Mouse (Mus musculus) ES-Bruce4 (cell line): ENCODE measurements around the gene Ttc7b. TPM values are rescaled to one million over a fixed set of nuclear protein-coding genes. Genes with fewer than 3 reads are reported as not detected.

Experiments used
- H3K27ac ChIP-seq: 2 replicates; pipeline ENCODE4 v1.5.1; 2012; ENCODE audit warnings: low read length, inconsistent platforms; ENCODE audit not compliant: insufficient read depth
- H3K27me3 ChIP-seq: 2 replicates; pipeline ENCODE4 v1.6.1; 2012; ENCODE audit warnings: mild to moderate bottlenecking, low read length, inconsistent platforms; ENCODE audit not compliant: control insufficient read depth, poor library complexity, insufficient read depth, severe bottlenecking
- H3K36me3 ChIP-seq: 2 replicates; pipeline ENCODE4 v1.6.1; 2012; ENCODE audit warnings: inconsistent platforms, mild to moderate bottlenecking, low read length, moderate library complexity; ENCODE audit not compliant: control insufficient read depth, poor library complexity, insufficient read depth, severe bottlenecking
- H3K4me1 ChIP-seq: one replicate; pipeline ENCODE4 v1.8.1; 2011; ENCODE audit warnings: low read length; ENCODE audit not compliant: control insufficient read depth, insufficient read depth
- H3K4me3 ChIP-seq: 2 replicates; pipeline ENCODE4 v1.5.1; 2011; ENCODE audit warnings: low read depth, mild to moderate bottlenecking, low read length
- H3K9ac ChIP-seq: 2 replicates; pipeline ENCODE4 v1.6.1; 2012; ENCODE audit warnings: low read depth, mild to moderate bottlenecking, inconsistent platforms; ENCODE audit not compliant: poor library complexity, severe bottlenecking
- H3K9me3 ChIP-seq: replicated peaks from 2 replicates; pipeline ENCODE4 v1.6.1; 2012; ENCODE audit warnings: mild to moderate bottlenecking, low read length, inconsistent platforms; ENCODE audit not compliant: control insufficient read depth, poor library complexity, insufficient read depth, severe bottlenecking
- CTCF ChIP-seq: IDR thresholded peaks from one replicate; pipeline ENCODE4 v1.8.1; 2011; ENCODE audit warnings: low read depth, low read length
- EP300 ChIP-seq: IDR thresholded peaks from 2 replicates; pipeline ENCODE4 v1.6.1; 2011; ENCODE audit warnings: low read depth, low read length; ENCODE audit not compliant: insufficient read depth
- POLR2A ChIP-seq: IDR thresholded peaks from one replicate; pipeline ENCODE4 v1.8.1; 2011; ENCODE audit warnings: low read length; ENCODE audit not compliant: insufficient read depth
- polyA plus RNA-seq: library from polyadenylated mRNA; stranded (reverse); fragments of >200 nt; gene quantifications from 2 replicates; pipeline ENCODE4 v1.2.4, GENCODE M21; 2011; ENCODE audit warnings: low read depth; ENCODE audit not compliant: missing spikeins, insufficient read depth, insufficient read length

Ttc7b gene
- polyA plus RNA-seq, 1 experiment = 61.1 TPM

GRCm38 (mm10) chr12:100361330-100361729 lies 159.3 kb downstream of the Ttc7b start:
- TF ChIP-seq CTCF (no peak), POLR2A (no peak), EP300 (no peak)
- Histone ChIP-seq H3K27ac (no peak overlapping the region), H3K36me3 (0 out of 2 replicates have a peak, but pooled peaks cover 2% of the 10 kb centered on the region), H3K9me3 (no peaks in the 10 kb centered on the region), H3K27me3 (no peaks in the 10 kb centered on the region), H3K4me3 (no peak overlapping the region), H3K9ac (no peak overlapping the region), H3K4me1 (no peaks in the 10 kb centered on the region)

- H3K9ac ChIP-seq = no peak overlapping the region
- no peak overlapping the region for H3K4me3 ChIP-seq
These were observed 162.5 kb downstream of the Ttc7b start for GRCm38 (mm10) chr12:100358040-100358620.

GRCm38 (mm10) chr12:100356407-100356806 lies 164.2 kb downstream of the Ttc7b start:
- TF ChIP-seq POLR2A (no peak), CTCF (no peak), EP300 (no peak)
- no peak overlapping the region for H3K9ac ChIP-seq
- H3K27me3 ChIP-seq = no peaks in the 10 kb centered on the region
- no peaks in the 10 kb centered on the region for H3K4me1 ChIP-seq
- no peak overlapping the region for H3K4me3 ChIP-seq
- H3K9me3 ChIP-seq = no peaks in the 10 kb centered on the region
- no peak overlapping the region for H3K27ac ChIP-seq
- 0 out of 2 replicates have a peak, but pooled peaks cover 2% of the 10 kb centered on the region for H3K36me3 ChIP-seq

More at GRCm38 (mm10) chr12:100358040-100358620, 162.5 kb downstream of the Ttc7b start:
- 0 out of 2 replicates have a peak, but pooled peaks cover 2% of the 10 kb centered on the region for H3K36me3 ChIP-seq
- no peak overlapping the region for H3K27ac ChIP-seq
- H3K9me3 ChIP-seq = no peaks in the 10 kb centered on the region
- no peak for TF ChIP-seq CTCF
- no peak for TF ChIP-seq EP300
- no peak for TF ChIP-seq POLR2A
- no peaks in the 10 kb centered on the region for H3K27me3 ChIP-seq
- H3K4me1 ChIP-seq = no peaks in the 10 kb centered on the region

- Histone ChIP-seq H3K4me3 (no peak overlapping the region), H3K36me3 (0 out of 2 replicates have a peak, but pooled peaks cover 2% of the 10 kb centered on the region), H3K4me1 (no peaks in the 10 kb centered on the region), H3K9ac (no peak overlapping the region), H3K9me3 (no peaks in the 10 kb centered on the region), H3K27ac (no peak overlapping the region), H3K27me3 (no peaks in the 10 kb centered on the region)
- TF ChIP-seq CTCF = no peak
- no peak for TF ChIP-seq EP300
- no peak for TF ChIP-seq POLR2A
These were observed 165.1 kb downstream of the Ttc7b start for GRCm38 (mm10) chr12:100355565-100355964.

- Histone ChIP-seq H3K27ac (no peak overlapping the region), H3K4me1 (no peaks in the 10 kb centered on the region), H3K9me3 (no peaks in the 10 kb centered on the region), H3K27me3 (no peaks in the 10 kb centered on the region), H3K4me3 (no peak overlapping the region), H3K9ac (no peak overlapping the region), H3K36me3 (0 out of 2 replicates have a peak, but pooled peaks cover 2% of the 10 kb centered on the region)
- no peak for TF ChIP-seq EP300
- TF ChIP-seq POLR2A = no peak
- no peak for TF ChIP-seq CTCF
These were observed 166.7 kb downstream of the Ttc7b start for GRCm38 (mm10) chr12:100353954-100354353.

- no peak overlapping the region for H3K4me3 ChIP-seq
- no peak overlapping the region for H3K27ac ChIP-seq
- no peaks in the 10 kb centered on the region for H3K4me1 ChIP-seq
- no peaks in the 10 kb centered on the region for H3K27me3 ChIP-seq
- H3K9me3 ChIP-seq = no peaks in the 10 kb centered on the region
- H3K9ac ChIP-seq = no peak overlapping the region
- TF ChIP-seq EP300 = no peak
- 0 out of 2 replicates have a peak, but pooled peaks cover 2% of the 10 kb centered on the region for H3K36me3 ChIP-seq
These were observed 167.4 kb downstream of the Ttc7b start for GRCm38 (mm10) chr12:100353075-100353782.
